Mouse (Mus musculus) neural tube, embryonic 12.5 days (tissue): ENCODE data around the gene 9930021J03Rik. TPM values are rescaled to one million over a fixed set of nuclear protein-coding genes. Genes with fewer than 3 reads are reported as not detected.

Experiments
- ATAC-seq: fragments of 200-750 bp; cut with Nextera tagmentation; 2 replicates; pipeline ENCODE4 v1.8.0; 2017; ENCODE audit warnings: low read depth, mild to moderate bottlenecking, moderate TSS enrichment, moderate library complexity; ENCODE audit not compliant: low FRiP score
- H3K27ac ChIP-seq: fragments of 300-500 bp; sonication (generic); 2 replicates; pipeline ENCODE4 v1.5.1; 2016
- H3K27me3 ChIP-seq: fragments of 300-500 bp; sonication (generic); replicated peaks from 2 replicates; pipeline ENCODE4 v1.6.1; 2016; ENCODE audit warnings: mild to moderate bottlenecking
- H3K36me3 ChIP-seq: fragments of 300-500 bp; sonication (generic); 2 replicates; pipeline ENCODE4 v1.6.1; 2016; ENCODE audit warnings: mild to moderate bottlenecking
- H3K4me1 ChIP-seq: fragments of 300-500 bp; sonication (generic); 2 replicates; pipeline ENCODE4 v1.6.1; 2016
- H3K4me2 ChIP-seq: fragments of 300-500 bp; sonication (generic); replicated peaks from 2 replicates; pipeline ENCODE4 v1.6.1; 2016; ENCODE audit warnings: mild to moderate bottlenecking
- H3K4me3 ChIP-seq: fragments of 300-500 bp; sonication (generic); 2 replicates; pipeline ENCODE4 v1.5.1; 2016
- H3K9ac ChIP-seq: fragments of 300-500 bp; sonication (generic); 2 replicates; pipeline ENCODE4 v1.6.1; 2016; ENCODE audit warnings: mild to moderate bottlenecking
- H3K9me3 ChIP-seq: fragments of 300-500 bp; sonication (generic); 2 replicates; pipeline ENCODE4 v1.6.1; 2016; ENCODE audit warnings: mild to moderate bottlenecking
- WGBS: fragments of 180-500 bp; shearing (Covaris S2); methylation state at CpG from one replicate; pipeline ENCODE4 v1.1.7; 2016; 5-methylcytosine and 5-hydroxymethylcytosine counted together
- polyA plus RNA-seq: library from polyadenylated mRNA; unstranded; fragments of >200 nt; fragmentation: Nextera tagmentation; extraction: Ambion mirVana; gene quantifications from 2 replicates; pipeline ENCODE4 v1.2.1, GENCODE M21; 2016

Gene 9930021J03Rik
- polyA plus RNA-seq, 1 experiment from 2014 or later, result 8.3 TPM

DNA sequence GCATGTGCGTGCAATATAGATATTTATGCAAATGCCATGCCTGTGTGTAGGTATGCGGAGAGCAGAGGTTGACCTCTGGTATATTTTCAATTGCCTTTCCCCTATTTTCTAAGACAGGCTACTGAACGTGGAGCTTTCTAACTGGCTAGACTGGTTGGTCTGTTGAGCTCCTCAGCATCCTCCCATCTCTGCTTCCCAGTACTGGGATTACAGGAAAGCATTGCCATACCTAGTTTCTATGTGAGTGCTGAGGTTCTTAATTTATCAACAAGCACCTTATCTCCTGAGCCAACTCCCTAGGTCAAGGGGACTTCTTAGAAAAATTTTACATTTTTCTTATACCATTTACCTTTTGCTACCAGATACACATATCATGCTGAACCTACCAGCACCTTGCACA is 8.4 kb downstream of the 9930021J03Rik start:
- no peaks in the 10 kb centered on the region for H3K27me3 ChIP-seq
- ATAC-seq, result no peak
- H3K4me1 ChIP-seq, result peaks cover 3% of the 10 kb centered on the region; the same call in 1 of the 2 replicates
- no peak overlapping the region for H3K27ac ChIP-seq
- H3K4me2 ChIP-seq, result no peak overlapping the region
- WGBS, result 89% methylated on average over 3 of the region's 3 CpGs
- H3K36me3 ChIP-seq, result no peaks in the 10 kb centered on the region
- H3K9me3 ChIP-seq, result no peaks in the 10 kb centered on the region
- H3K4me3 ChIP-seq, result no peak overlapping the region
- no peak overlapping the region for H3K9ac ChIP-seq

DNA sequence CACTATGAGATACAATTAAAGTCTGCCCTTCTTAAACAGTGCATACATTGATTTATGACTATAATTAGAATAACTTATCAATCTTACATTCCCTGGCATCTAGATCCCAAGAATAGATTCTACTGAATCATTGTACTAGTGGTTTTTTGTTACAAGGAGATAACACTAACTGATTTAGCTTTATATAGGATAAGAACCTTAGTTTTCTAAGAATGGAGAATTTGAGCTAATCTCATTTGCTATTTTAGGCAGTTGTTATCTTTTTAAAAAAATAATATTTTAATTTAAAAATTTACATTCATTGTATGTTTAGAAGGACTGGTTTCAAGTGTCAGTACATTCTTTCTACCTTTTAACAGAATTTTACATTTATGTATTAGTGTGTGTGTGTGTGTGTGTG is 17.8 kb downstream of the 9930021J03Rik start:
- Histone ChIP-seq H3K4me3 (no peak overlapping the region), H3K4me1 (no peaks in the 10 kb centered on the region), H3K36me3 (no peaks in the 10 kb centered on the region), H3K9ac (no peak overlapping the region), H3K27me3 (no peaks in the 10 kb centered on the region), H3K4me2 (no peak overlapping the region), H3K9me3 (no peaks in the 10 kb centered on the region), H3K27ac (no peak overlapping the region)
- ATAC-seq, result no peak

DNA sequence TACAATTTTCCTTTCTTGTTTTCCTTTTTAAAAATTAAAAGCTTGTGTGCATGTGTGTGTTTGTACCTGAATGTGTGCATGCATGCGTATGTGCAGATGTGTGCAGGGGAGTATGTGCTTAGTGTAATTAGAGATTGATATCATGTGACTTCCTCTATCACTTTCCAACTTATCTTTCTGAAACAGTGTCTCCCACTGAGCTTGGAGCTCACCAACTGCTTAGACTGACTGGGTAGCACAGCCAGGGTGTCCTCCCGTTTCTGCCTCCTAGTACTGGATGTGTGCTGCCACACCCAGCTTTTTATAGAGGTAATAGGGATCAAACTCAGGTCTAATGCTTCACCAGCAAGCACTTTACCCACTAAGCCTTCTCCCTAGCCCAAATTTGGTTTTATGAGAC is 22.9 kb downstream of the 9930021J03Rik start:
- H3K36me3 ChIP-seq, result no peaks in the 10 kb centered on the region
- H3K4me3 ChIP-seq, result no peak overlapping the region
- no peak overlapping the region for H3K27ac ChIP-seq
- H3K27me3 ChIP-seq, result no peaks in the 10 kb centered on the region
- H3K4me2 ChIP-seq, result no peak overlapping the region
- no peaks in the 10 kb centered on the region for H3K9me3 ChIP-seq
- ATAC-seq, result no peak
- WGBS, result 86% methylated on average over 2 of the region's 2 CpGs
- no peak overlapping the region for H3K9ac ChIP-seq
- H3K4me1 ChIP-seq, result no peaks in the 10 kb centered on the region

DNA sequence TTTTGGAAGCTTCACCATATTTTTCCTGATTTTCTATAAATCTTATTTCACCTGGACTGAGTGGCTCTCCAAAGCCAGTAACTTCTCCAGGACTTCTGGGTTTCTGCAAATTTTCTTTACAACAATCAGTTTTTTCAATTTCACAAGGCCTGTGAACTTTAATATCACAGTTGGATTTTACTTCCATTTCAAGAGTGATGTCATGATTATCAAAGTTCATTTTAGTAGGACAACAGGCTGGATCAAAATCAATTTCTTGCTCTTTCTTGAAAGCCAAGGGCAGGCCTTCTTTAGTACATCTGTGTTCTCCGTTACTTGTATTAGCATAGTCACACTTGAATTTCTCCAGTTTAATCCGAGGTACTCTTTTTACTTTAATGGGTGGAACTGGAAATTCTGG is 51.9 kb downstream of the 9930021J03Rik start:
- H3K4me1 ChIP-seq, result no peaks in the 10 kb centered on the region
- no peaks in the 10 kb centered on the region for H3K9me3 ChIP-seq
- no peak overlapping the region for H3K4me3 ChIP-seq
- 91% methylated on average over 2 of the region's 2 CpGs for WGBS
- H3K4me2 ChIP-seq, result no peak overlapping the region
- no peaks in the 10 kb centered on the region for H3K36me3 ChIP-seq
- H3K27me3 ChIP-seq, result no peaks in the 10 kb centered on the region
- H3K27ac ChIP-seq, result no peak overlapping the region
- no peak overlapping the region for H3K9ac ChIP-seq
- no peak for ATAC-seq

DNA sequence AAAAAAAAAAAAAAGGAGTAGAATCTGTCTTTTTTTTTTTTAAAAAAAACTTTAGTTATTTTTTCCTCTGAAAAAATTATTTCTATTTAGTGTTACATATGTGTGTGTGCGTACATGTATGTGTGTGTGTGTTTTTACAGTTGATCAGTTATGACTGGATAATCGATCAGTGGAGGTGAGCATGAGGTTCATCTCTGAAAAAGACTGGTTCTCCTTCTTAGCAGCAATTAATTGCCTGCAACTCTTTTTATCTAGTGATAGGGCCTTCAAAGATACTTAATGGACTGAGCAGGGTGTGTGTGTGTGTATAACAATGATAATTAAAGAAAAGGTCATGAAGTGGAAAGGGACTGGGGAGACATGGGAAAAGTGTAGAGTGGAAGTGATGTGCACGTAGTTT is 54.8 kb downstream of the 9930021J03Rik start:
- H3K9me3 ChIP-seq, result no peaks in the 10 kb centered on the region
- no peak overlapping the region for H3K4me2 ChIP-seq
- WGBS, result 95% methylated on average over 3 of the region's 3 CpGs
- H3K27me3 ChIP-seq, result no peaks in the 10 kb centered on the region
- no peak overlapping the region for H3K9ac ChIP-seq
- no peaks in the 10 kb centered on the region for H3K36me3 ChIP-seq
- no peak overlapping the region for H3K27ac ChIP-seq
- ATAC-seq, result no peak
- H3K4me3 ChIP-seq, result no peak overlapping the region
- H3K4me1 ChIP-seq, result no peaks in the 10 kb centered on the region

DNA sequence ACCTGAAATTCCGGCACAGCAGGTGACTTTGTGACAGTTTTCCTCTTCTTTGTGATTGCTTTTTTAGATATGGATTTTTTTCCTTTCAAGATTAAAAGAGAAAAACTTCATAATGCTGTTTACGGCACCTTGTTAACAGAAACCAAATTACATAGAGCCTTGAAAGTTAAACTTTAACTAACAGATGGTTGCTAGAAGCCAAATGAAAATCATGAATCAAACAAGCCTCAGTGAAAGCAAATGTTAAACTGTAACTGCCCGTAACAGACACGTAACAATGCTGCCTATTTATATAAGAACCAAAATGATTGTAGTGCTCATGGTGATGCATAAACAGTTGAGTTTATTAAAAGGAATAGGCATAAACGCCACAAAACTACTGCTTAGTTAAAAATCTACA is 62.3 kb downstream of the 9930021J03Rik start:
- H3K36me3 ChIP-seq, result no peaks in the 10 kb centered on the region
- no peaks in the 10 kb centered on the region for H3K9me3 ChIP-seq
- no peak overlapping the region for H3K4me2 ChIP-seq
- no peaks in the 10 kb centered on the region for H3K4me1 ChIP-seq
- no peak for ATAC-seq
- H3K27ac ChIP-seq, result no peak overlapping the region
- H3K9ac ChIP-seq, result no peak overlapping the region
- no peak overlapping the region for H3K4me3 ChIP-seq
- 87% methylated on average over 5 of the region's 5 CpGs for WGBS
- H3K27me3 ChIP-seq, result no peaks in the 10 kb centered on the region

DNA sequence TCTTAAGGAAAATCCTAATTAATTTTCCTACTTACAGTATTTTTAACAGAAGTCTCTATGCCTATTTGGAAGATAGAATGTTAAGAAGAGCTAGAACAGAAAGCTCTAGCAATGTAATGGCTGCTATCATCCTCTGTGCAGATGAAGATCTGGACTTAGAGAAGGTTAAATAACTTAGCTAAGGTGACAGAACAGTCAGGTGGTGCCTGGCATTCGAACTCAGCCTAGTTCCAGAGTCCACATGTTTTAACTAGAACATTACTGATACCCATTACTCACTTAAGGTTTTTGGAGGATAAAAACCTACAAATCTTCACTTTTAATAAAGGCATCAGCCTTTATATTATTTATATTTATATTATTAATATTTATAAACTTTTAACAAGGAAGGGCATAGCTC is 65.1 kb downstream of the 9930021J03Rik start:
- Histone ChIP-seq H3K4me1 (no peaks in the 10 kb centered on the region), H3K27me3 (no peaks in the 10 kb centered on the region), H3K9ac (no peak overlapping the region), H3K4me3 (no peak overlapping the region), H3K9me3 (no peaks in the 10 kb centered on the region), H3K36me3 (no peaks in the 10 kb centered on the region), H3K4me2 (no peak overlapping the region), H3K27ac (no peak overlapping the region)
- ATAC-seq, result no peak
- WGBS, result 88% methylated on average over 1 of the region's 1 CpGs

DNA sequence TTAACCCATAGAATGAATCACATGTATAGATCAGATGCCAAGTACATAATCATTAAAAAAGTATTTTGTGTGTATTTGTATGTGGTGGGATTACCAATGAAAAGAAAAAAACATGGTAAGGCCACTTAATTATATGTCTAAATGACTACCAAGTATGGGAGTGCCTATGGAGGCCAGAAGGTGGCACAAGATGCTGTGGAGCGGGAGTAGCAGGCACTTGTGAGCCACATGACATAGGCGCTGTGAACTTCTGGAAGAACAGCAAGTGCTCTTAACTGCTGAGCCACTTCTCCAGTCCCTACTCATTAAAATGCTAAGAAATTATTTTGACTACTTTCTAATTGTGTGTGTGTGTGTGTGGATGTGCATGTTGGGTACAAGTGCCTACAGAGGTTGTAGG is 66.2 kb downstream of the 9930021J03Rik start:
- Histone ChIP-seq H3K4me1 (no peaks in the 10 kb centered on the region), H3K4me3 (no peak overlapping the region), H3K36me3 (no peaks in the 10 kb centered on the region), H3K9me3 (no peaks in the 10 kb centered on the region), H3K27me3 (no peaks in the 10 kb centered on the region), H3K4me2 (no peak overlapping the region), H3K27ac (no peak overlapping the region), H3K9ac (no peak overlapping the region)
- 97% methylated on average over 2 of the region's 2 CpGs for WGBS
- ATAC-seq, result no peak

DNA sequence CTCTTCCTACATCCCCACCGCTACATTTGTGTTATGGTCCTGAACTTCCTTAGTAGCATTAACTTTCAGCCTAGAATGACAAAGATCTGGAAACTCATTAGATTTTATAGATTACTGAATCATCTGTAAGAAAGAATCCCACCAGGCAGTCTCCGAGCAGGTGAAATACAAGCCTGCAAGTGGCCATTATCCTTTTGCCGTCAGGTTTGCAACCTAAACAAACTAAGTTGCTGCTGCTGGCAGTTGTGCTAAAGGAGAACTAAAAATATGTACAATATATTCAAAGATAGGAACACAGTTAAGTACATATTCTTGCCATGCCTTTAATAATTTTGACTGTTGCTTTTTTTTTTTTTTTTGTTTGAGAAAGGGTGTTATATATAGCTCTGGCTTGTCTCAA is 70.4 kb downstream of the 9930021J03Rik start:
- H3K9me3 ChIP-seq, result no peaks in the 10 kb centered on the region
- no peaks in the 10 kb centered on the region for H3K36me3 ChIP-seq
- H3K4me3 ChIP-seq, result no peak overlapping the region
- H3K27ac ChIP-seq, result no peak overlapping the region
- no peak overlapping the region for H3K9ac ChIP-seq
- no peaks in the 10 kb centered on the region for H3K4me1 ChIP-seq
- ATAC-seq, result no peak
- no peak overlapping the region for H3K4me2 ChIP-seq
- H3K27me3 ChIP-seq, result no peaks in the 10 kb centered on the region
- WGBS, result 86% methylated on average over 3 of the region's 3 CpGs

DNA sequence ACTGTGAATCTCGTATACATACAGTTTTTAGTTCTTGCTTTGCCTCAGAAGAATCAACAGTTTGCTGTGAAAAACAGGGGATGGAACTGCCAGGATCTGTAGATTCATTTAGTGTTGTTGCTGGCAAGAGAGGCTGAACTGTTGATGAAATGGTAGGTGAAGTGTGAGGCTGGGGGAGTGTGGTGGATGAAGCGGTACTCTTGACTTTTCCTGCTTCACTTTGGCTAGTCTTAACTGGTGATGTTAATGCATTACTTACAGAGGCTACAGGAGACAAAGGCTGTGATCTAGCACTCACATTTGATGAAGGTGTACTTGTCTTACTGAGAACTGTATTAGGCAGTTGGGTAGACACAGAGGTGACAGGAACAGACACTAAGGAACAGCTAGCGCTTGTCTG is 87.3 kb downstream of the 9930021J03Rik start:
- no peaks in the 10 kb centered on the region for H3K27me3 ChIP-seq
- no peak overlapping the region for H3K4me3 ChIP-seq
- no peaks in the 10 kb centered on the region for H3K4me1 ChIP-seq
- no peak for ATAC-seq
- no peak overlapping the region for H3K27ac ChIP-seq
- WGBS, result 95% methylated on average over 3 of the region's 3 CpGs
- H3K9ac ChIP-seq, result no peak overlapping the region
- H3K4me2 ChIP-seq, result no peak overlapping the region
- H3K9me3 ChIP-seq, result no peaks in the 10 kb centered on the region
- H3K36me3 ChIP-seq, result peaks cover 37% of the 10 kb centered on the region

DNA sequence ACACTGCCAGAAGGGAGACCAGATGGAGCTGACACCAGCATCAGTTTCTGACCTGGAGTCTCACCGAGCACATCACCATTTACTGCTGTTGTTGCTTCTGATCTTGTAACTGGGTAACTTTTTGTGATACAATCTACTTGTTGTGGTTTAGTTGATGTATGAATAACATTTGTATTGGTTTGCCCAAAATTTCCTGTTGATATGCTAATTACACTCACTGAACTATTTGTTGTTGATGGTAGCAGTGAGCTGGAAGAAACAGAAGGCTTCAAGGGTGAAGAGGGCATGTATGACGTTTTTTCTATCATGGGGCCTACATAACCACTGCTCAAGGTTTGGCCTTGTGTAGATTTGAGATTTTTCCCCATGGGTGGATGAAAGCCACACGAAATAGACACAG is 87.9 kb downstream of the 9930021J03Rik start:
- no peak overlapping the region for H3K4me3 ChIP-seq
- H3K36me3 ChIP-seq, result peaks cover 37% of the 10 kb centered on the region
- H3K4me1 ChIP-seq, result no peaks in the 10 kb centered on the region
- H3K9ac ChIP-seq, result no peak overlapping the region
- H3K4me2 ChIP-seq, result no peak overlapping the region
- no peaks in the 10 kb centered on the region for H3K9me3 ChIP-seq
- 93% methylated on average over 3 of the region's 3 CpGs for WGBS
- H3K27me3 ChIP-seq, result no peaks in the 10 kb centered on the region
- no peak for ATAC-seq
- H3K27ac ChIP-seq, result no peak overlapping the region

DNA sequence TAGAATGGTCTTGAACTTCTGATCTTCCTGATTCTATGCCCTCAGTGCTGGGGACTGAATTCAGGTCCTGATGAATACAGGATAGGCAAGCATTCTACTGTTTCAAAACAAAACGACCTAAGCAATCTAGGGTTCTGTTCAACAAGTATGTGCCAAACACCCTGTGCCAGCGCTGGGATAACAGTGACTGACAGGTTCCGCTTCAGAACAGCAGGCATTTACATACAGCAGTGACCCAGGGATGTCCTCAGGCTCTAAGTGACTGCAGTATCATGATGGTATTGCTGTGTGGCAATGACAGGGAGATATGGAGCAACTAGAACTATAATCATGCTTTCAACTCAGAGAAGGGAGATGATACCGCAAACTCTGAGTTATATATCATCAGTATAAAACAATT is 92.3 kb downstream of the 9930021J03Rik start:
- peaks cover 26% of the 10 kb centered on the region for H3K36me3 ChIP-seq
- H3K9ac ChIP-seq, result no peak overlapping the region
- H3K4me3 ChIP-seq, result no peak overlapping the region
- H3K27me3 ChIP-seq, result no peaks in the 10 kb centered on the region
- H3K4me1 ChIP-seq, result no peaks in the 10 kb centered on the region
- WGBS, result 90% methylated on average over 4 of the region's 4 CpGs
- H3K27ac ChIP-seq, result no peak overlapping the region
- no peak overlapping the region for H3K4me2 ChIP-seq
- H3K9me3 ChIP-seq, result no peaks in the 10 kb centered on the region
- ATAC-seq, result no peak

DNA sequence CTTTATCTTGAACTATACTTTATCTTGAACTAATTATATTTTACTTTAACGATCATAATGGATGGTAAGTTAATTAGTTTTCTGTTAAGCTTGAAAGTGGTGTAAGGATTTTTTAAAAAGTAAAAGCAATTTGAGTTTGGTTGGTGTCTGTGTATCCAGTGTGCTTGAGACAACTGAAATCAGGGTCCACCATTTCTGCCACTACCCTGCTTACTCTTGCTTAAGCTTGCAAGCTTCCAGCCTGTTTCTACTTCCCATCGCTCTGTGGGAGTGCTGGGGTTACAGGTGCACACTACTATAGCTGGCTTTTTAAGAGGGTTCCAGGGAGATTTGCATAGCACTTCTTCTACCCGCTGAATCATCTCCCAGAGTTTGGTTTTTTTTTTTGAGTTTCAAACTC is 96.3 kb downstream of the 9930021J03Rik start:
- H3K27ac ChIP-seq, result no peak overlapping the region
- no peak overlapping the region for H3K4me3 ChIP-seq
- no peaks in the 10 kb centered on the region for H3K9me3 ChIP-seq
- no peaks in the 10 kb centered on the region for H3K36me3 ChIP-seq
- WGBS, result 86% methylated on average over 3 of the region's 3 CpGs
- no peak for ATAC-seq
- H3K27me3 ChIP-seq, result no peaks in the 10 kb centered on the region
- H3K9ac ChIP-seq, result no peak overlapping the region
- no peak overlapping the region for H3K4me2 ChIP-seq
- H3K4me1 ChIP-seq, result no peaks in the 10 kb centered on the region

DNA sequence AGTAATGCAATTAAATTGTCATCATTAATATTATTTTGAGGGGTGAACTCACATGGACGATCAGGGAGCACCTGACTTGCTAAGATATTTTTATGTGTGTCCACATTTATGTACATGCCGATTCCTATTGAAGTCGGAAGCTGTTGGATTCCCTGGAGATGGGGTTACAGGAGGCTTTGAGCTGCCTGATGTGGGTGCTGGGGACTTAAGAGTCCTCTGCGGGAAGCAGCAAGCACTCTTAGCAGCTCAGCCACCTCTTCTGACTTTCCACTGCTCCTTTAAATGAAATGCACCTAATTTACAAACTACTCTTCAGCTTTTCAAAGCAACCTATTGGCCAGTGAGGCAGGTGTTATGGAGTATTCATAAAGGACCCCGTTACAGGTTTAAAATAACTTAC is 97.3 kb downstream of the 9930021J03Rik start:
- H3K9me3 ChIP-seq, result no peaks in the 10 kb centered on the region
- H3K4me2 ChIP-seq, result no peak overlapping the region
- no peak overlapping the region for H3K27ac ChIP-seq
- no peaks in the 10 kb centered on the region for H3K36me3 ChIP-seq
- no peaks in the 10 kb centered on the region for H3K4me1 ChIP-seq
- H3K27me3 ChIP-seq, result no peaks in the 10 kb centered on the region
- H3K9ac ChIP-seq, result no peak overlapping the region
- no peak overlapping the region for H3K4me3 ChIP-seq
- 72% methylated on average over 5 of the region's 5 CpGs for WGBS
- ATAC-seq, result no peak
